Mouse (Mus musculus): Measurements from ENCODE around the gene Herc3.

- TF ChIP-seq GATA1 (IDR thresholded peaks at IDR 0.05; ENCODE audit: low read length) (no peak), TAL1 (IDR thresholded peaks at IDR 0.05; ENCODE audit: low read length) (no peak)
Observed at GRCm38 (mm10) chr6:58968272-58968671, 137.0 kb downstream of the Herc3 start.
